In genomic region chr13:81368987-81369386, GRCm38 (mm10) we compare ENCODE assay signal across 11 mouse cellular contexts.
DNase-seq lines count a peak whose midpoint lies in the region; ATAC-seq and TF ChIP-seq lines count a peak whose summit lies in the region.
"Had no signal": no experiment of that assay in that cellular context is flagged by ENCODE, and none has a peak within 500 bp of the region (broad histone marks: within the 10 kb centered on the region; RNA-seq: fewer than 3 reads in every experiment).

No protein-coding gene starts in this region.

- TF ChIP-seq EP300 in heart, adult 2 months (IDR thresholded peaks at IDR 0.05; ENCODE audit: insufficient read depth, low read depth, low read length) = no peak
- TF ChIP-seq EP300 in lung, postnatal 0 days (IDR thresholded peaks at IDR 0.05) = no peak

- intact Hi-C loops in heart, adult 2 months (cut with DNase I) = loop anchor here (1.0 to 10.0 kb wide), 4 partner anchors 57 to 488 kb away; no protein-coding TSS in a partner anchor
- intact Hi-C loops in heart, postnatal 10 days (cut with DNase I) = loop anchor here (1.0 to 10.0 kb wide), 5 partner anchors 54 to 507 kb away; no protein-coding TSS in a partner anchor

- no peak overlapping the region for H3K9ac ChIP-seq in heart, adult 2 months (ENCODE audit: low read depth, low read length)
- no peak overlapping the region for H3K9ac ChIP-seq in lung, postnatal 0 days (replicated peaks; ENCODE audit: low read depth)
- H3K9ac ChIP-seq: limb, embryonic 13.5 days; neural tube, embryonic 12.5 days had no signal

- no peak for TF ChIP-seq CTCF in heart, adult 2 months (IDR thresholded peaks at IDR 0.05)
- TF ChIP-seq CTCF in lung, postnatal 0 days (IDR thresholded peaks at IDR 0.05) = no peak

- 19% methylated on average over 4 of the region's 4 CpGs for WGBS in heart, adult 2 months
- 58% methylated on average over 4 of the region's 4 CpGs for WGBS in lung, postnatal 0 days

- no peak for TF ChIP-seq POLR2A in heart, adult 2 months (IDR thresholded peaks at IDR 0.05; ENCODE audit: insufficient read depth, low read depth, low read length)

- DNase-seq in heart, adult 2 months = peak in 1 of 2 experiments; percentile 31
- no peak for DNase-seq in heart, postnatal 4 days
- peak; percentile 62 for DNase-seq in ovary, adult 18-20 months (ENCODE audit: low spot score)
- DNase-seq in ovary, postnatal 14 days (ENCODE audit: low spot score) = no peak
- DNase-seq in heart, postnatal 10 days = peak; percentile 22 to 37
- peak; percentile 33 for DNase-seq in kidney, postnatal 14 days
- DNase-seq in lung, postnatal 4 days = no peak
- no peak for DNase-seq in lung, postnatal 0 days (ENCODE audit: low spot score)

- no peaks in the 10 kb centered on the region; the same call in 1 of the 2 replicates for H3K36me3 ChIP-seq in heart, adult 2 months (ENCODE audit: control insufficient read depth, insufficient read depth, low read length)
- no peaks in the 10 kb centered on the region for H3K36me3 ChIP-seq in lung, postnatal 0 days (ENCODE audit: insufficient read depth, low read length)
- H3K36me3 ChIP-seq: limb, embryonic 13.5 days; neural tube, embryonic 12.5 days had no signal

- H3K4me1 ChIP-seq in heart, adult 2 months (ENCODE audit: control insufficient read depth, insufficient read depth, low read length) = no peaks in the 10 kb centered on the region; the same call in 1 of the 2 replicates
- H3K4me1 ChIP-seq in lung, postnatal 0 days (ENCODE audit: insufficient read depth, low read depth, low read length) = no peaks in the 10 kb centered on the region
- H3K4me1 ChIP-seq: limb, embryonic 13.5 days; megakaryocyte, embryonic 14.5 days; neural tube, embryonic 12.5 days had no signal

- ATAC-seq in lung, postnatal 0 days = no peak

- no peak overlapping the region for H3K4me2 ChIP-seq in lung, postnatal 0 days (replicated peaks; ENCODE audit: low read depth, low read length)
- H3K4me2 ChIP-seq: limb, embryonic 13.5 days; neural tube, embryonic 12.5 days had no signal

- no peaks in the 10 kb centered on the region for H3K27me3 ChIP-seq in heart, adult 2 months (ENCODE audit: control insufficient read depth, insufficient read depth, low read length)
- no peaks in the 10 kb centered on the region for H3K27me3 ChIP-seq in lung, postnatal 0 days (replicated peaks; ENCODE audit: insufficient read depth, low read length)
- H3K27me3 ChIP-seq: limb, embryonic 13.5 days; megakaryocyte, embryonic 14.5 days; neural tube, embryonic 12.5 days had no signal

- no peaks in the 10 kb centered on the region for H3K9me3 ChIP-seq in lung, postnatal 0 days (ENCODE audit: low read length)
- H3K9me3 ChIP-seq: limb, embryonic 13.5 days; megakaryocyte, embryonic 14.5 days; neural tube, embryonic 12.5 days had no signal

- no peak overlapping the region for H3K4me3 ChIP-seq in heart, adult 2 months
- H3K4me3 ChIP-seq in lung, postnatal 0 days (ENCODE audit: low read depth, low read length) = no peak overlapping the region
- H3K4me3 ChIP-seq: limb, embryonic 13.5 days; megakaryocyte, embryonic 14.5 days; neural tube, embryonic 12.5 days had no signal

- H3K79me2 ChIP-seq in heart, adult 2 months (replicated peaks; ENCODE audit: control insufficient read depth, insufficient read depth, low read length) = no peaks in the 10 kb centered on the region

- H3K27ac ChIP-seq in heart, adult 2 months = peak overlapping the region; percentile 52
- no peak overlapping the region for H3K27ac ChIP-seq in lung, postnatal 0 days (ENCODE audit: low read length)
- H3K27ac ChIP-seq: limb, embryonic 13.5 days; neural tube, embryonic 12.5 days had no signal

Comparison
In these comparisons a context has a peak if more than half of its experiments do, and no peak if none do; other contexts are left out.
1. DNase-seq: peak in ovary, adult 18-20 months (single experiment), heart, postnatal 10 days (2 of 2) and kidney, postnatal 14 days (single experiment); none in heart, postnatal 4 days (single experiment), ovary, postnatal 14 days (single experiment), lung, postnatal 4 days (0 of 2) and lung, postnatal 0 days (single experiment).